Mouse (Mus musculus): ENCODE data around the gene Phlpp1. TPM values are rescaled to one million over a fixed set of nuclear protein-coding genes. Genes with fewer than 3 reads are reported as not detected.
A peak's percentile ranks its signal among the peaks of the same experiment; 100 is the strongest.

Gene Phlpp1
- polyA plus RNA-seq, 1 experiment = 27.0 TPM

GRCm38 (mm10) chr1:106320583-106320982 lies 149.0 kb downstream of the Phlpp1 start:
- TF ChIP-seq CTCF (IDR thresholded peaks at IDR 0.05; ENCODE audit: borderline replicate concordance, extremely low read depth, insufficient read depth, insufficient read length) = no peak
- no peak for TF ChIP-seq POLR2A (IDR thresholded peaks at IDR 0.05; ENCODE audit: borderline replicate concordance, extremely low read depth, insufficient read depth, insufficient read length, poor library complexity, severe bottlenecking)
- DNase-seq (ENCODE audit: low read depth) = no peak

- TF ChIP-seq POLR2A (IDR thresholded peaks at IDR 0.05; ENCODE audit: borderline replicate concordance, extremely low read depth, insufficient read depth, insufficient read length, poor library complexity, severe bottlenecking) = no peak
- no peak for TF ChIP-seq CTCF (IDR thresholded peaks at IDR 0.05; ENCODE audit: borderline replicate concordance, extremely low read depth, insufficient read depth, insufficient read length)
- no peak for DNase-seq (ENCODE audit: low read depth)
Measured at GRCm38 (mm10) chr1:106321432-106322126, 150.0 kb downstream of the Phlpp1 start.

- TF ChIP-seq CTCF (IDR thresholded peaks at IDR 0.05; ENCODE audit: borderline replicate concordance, extremely low read depth, insufficient read depth, insufficient read length) = no peak
- no peak for TF ChIP-seq POLR2A (IDR thresholded peaks at IDR 0.05; ENCODE audit: borderline replicate concordance, extremely low read depth, insufficient read depth, insufficient read length, poor library complexity, severe bottlenecking)
- DNase-seq (ENCODE audit: low read depth) = no peak
Measured at GRCm38 (mm10) chr1:106326691-106327090, 155.1 kb downstream of the Phlpp1 start.

- TF ChIP-seq POLR2A (IDR thresholded peaks at IDR 0.05; ENCODE audit: borderline replicate concordance, extremely low read depth, insufficient read depth, insufficient read length, poor library complexity, severe bottlenecking) (no peak), CTCF (IDR thresholded peaks at IDR 0.05; ENCODE audit: borderline replicate concordance, extremely low read depth, insufficient read depth, insufficient read length) (no peak)
- no peak for DNase-seq (ENCODE audit: low read depth)
Measured at GRCm38 (mm10) chr1:106342100-106342499, 170.5 kb downstream of the Phlpp1 start.

GRCm38 (mm10) chr1:106345265-106345664 lies 173.7 kb downstream of the Phlpp1 start:
- DNase-seq (ENCODE audit: low read depth) = no peak

GRCm38 (mm10) chr1:106346776-106347175 lies 175.2 kb downstream of the Phlpp1 start:
- no peak for TF ChIP-seq POLR2A (IDR thresholded peaks at IDR 0.05; ENCODE audit: borderline replicate concordance, extremely low read depth, insufficient read depth, insufficient read length, poor library complexity, severe bottlenecking)
- TF ChIP-seq CTCF (IDR thresholded peaks at IDR 0.05; ENCODE audit: borderline replicate concordance, extremely low read depth, insufficient read depth, insufficient read length) = peak; percentile 27; the same call in 1 of the 2 replicates
- no peak for DNase-seq (ENCODE audit: low read depth)

More at GRCm38 (mm10) chr1:106345265-106345664, 173.7 kb downstream of the Phlpp1 start:
- TF ChIP-seq POLR2A (IDR thresholded peaks at IDR 0.05; ENCODE audit: borderline replicate concordance, extremely low read depth, insufficient read depth, insufficient read length, poor library complexity, severe bottlenecking) (no peak), CTCF (IDR thresholded peaks at IDR 0.05; ENCODE audit: borderline replicate concordance, extremely low read depth, insufficient read depth, insufficient read length) (no peak)

GRCm38 (mm10) chr1:106349116-106349515 lies 177.6 kb downstream of the Phlpp1 start:
- TF ChIP-seq POLR2A (IDR thresholded peaks at IDR 0.05; ENCODE audit: borderline replicate concordance, extremely low read depth, insufficient read depth, insufficient read length, poor library complexity, severe bottlenecking) = no peak
- TF ChIP-seq CTCF (IDR thresholded peaks at IDR 0.05; ENCODE audit: borderline replicate concordance, extremely low read depth, insufficient read depth, insufficient read length) = no peak
- no peak for DNase-seq (ENCODE audit: low read depth)

- no peak for DNase-seq (ENCODE audit: low read depth)
- TF ChIP-seq CTCF (IDR thresholded peaks at IDR 0.05; ENCODE audit: borderline replicate concordance, extremely low read depth, insufficient read depth, insufficient read length) (no peak), POLR2A (IDR thresholded peaks at IDR 0.05; ENCODE audit: borderline replicate concordance, extremely low read depth, insufficient read depth, insufficient read length, poor library complexity, severe bottlenecking) (no peak)
Measured at GRCm38 (mm10) chr1:106351512-106351911, 180.0 kb downstream of the Phlpp1 start.

- no peak for TF ChIP-seq CTCF (IDR thresholded peaks at IDR 0.05; ENCODE audit: borderline replicate concordance, extremely low read depth, insufficient read depth, insufficient read length)
- TF ChIP-seq POLR2A (IDR thresholded peaks at IDR 0.05; ENCODE audit: borderline replicate concordance, extremely low read depth, insufficient read depth, insufficient read length, poor library complexity, severe bottlenecking) = no peak
- no peak for DNase-seq (ENCODE audit: low read depth)
Measured at GRCm38 (mm10) chr1:106352801-106353511, 181.4 kb downstream of the Phlpp1 start.

- TF ChIP-seq POLR2A (IDR thresholded peaks at IDR 0.05; ENCODE audit: borderline replicate concordance, extremely low read depth, insufficient read depth, insufficient read length, poor library complexity, severe bottlenecking) = no peak
- no peak for TF ChIP-seq CTCF (IDR thresholded peaks at IDR 0.05; ENCODE audit: borderline replicate concordance, extremely low read depth, insufficient read depth, insufficient read length)
Measured at GRCm38 (mm10) chr1:106353993-106354392, 182.4 kb downstream of the Phlpp1 start.

GRCm38 (mm10) chr1:106359474-106359873 lies 187.9 kb downstream of the Phlpp1 start:
- DNase-seq (ENCODE audit: low read depth) = no peak
- TF ChIP-seq CTCF (IDR thresholded peaks at IDR 0.05; ENCODE audit: borderline replicate concordance, extremely low read depth, insufficient read depth, insufficient read length) (no peak), POLR2A (IDR thresholded peaks at IDR 0.05; ENCODE audit: borderline replicate concordance, extremely low read depth, insufficient read depth, insufficient read length, poor library complexity, severe bottlenecking) (no peak)

More at GRCm38 (mm10) chr1:106353993-106354392, 182.4 kb downstream of the Phlpp1 start:
- no peak for DNase-seq (ENCODE audit: low read depth)

All from brain, embryonic 14.5 days (tissue).